Comparison of ENCODE assay signal across 23 mouse cellular contexts in the genomic region with DNA sequence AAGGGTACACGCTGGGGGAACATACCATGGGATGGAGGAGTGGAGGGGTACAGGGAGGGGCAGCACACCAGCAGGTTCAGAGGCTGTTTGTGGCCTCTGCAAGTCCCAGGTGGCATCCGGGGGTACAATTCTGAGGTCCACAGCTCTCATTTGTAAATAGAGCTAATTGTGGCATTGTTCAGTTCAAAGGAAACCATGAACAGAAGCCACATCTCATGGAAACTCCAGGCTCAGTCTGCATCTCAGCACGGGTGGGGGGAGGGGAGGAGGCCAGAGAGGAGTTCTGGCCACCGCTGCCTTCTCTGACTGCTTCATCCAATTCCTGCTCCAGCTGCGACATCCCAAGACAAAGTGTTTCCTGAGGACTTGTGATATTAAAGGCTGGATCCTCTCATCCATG. TPM values are rescaled to one million over a fixed set of nuclear protein-coding genes. Genes with fewer than 3 reads are reported as not detected.
DNase-seq lines count a peak whose midpoint lies in the region; ATAC-seq and TF ChIP-seq lines count a peak whose summit lies in the region.
"Had no signal": no experiment of that assay in that cellular context is flagged by ENCODE, and none has a peak within 500 bp of the region (broad histone marks: within the 10 kb centered on the region; RNA-seq: fewer than 3 reads in every experiment).

No protein-coding gene starts in this region.

- no peak for DNase-seq in hindbrain, embryonic 10.5 days (ENCODE audit: low spot score)
- DNase-seq in midbrain, postnatal 0 days (ENCODE audit: low spot score), result no peak
- DNase-seq in CH12.LX (ENCODE audit: extremely low read depth) (no peak), ZHBTc4 (ENCODE audit: low read depth, low spot score) (peak; percentile 42)
- DNase-seq in spleen, postnatal 36 days (ENCODE audit: low spot score in 2 of 2), result no peak
- DNase-seq in urinary bladder, adult 18-20 months (ENCODE audit: low spot score in 2 of 2), result no peak
- DNase-seq: adrenal gland, postnatal 10 days; adrenal gland, postnatal 36 days; cerebellum, adult 18-20 months; cerebellum, adult 9-10 months; cerebellum, postnatal 14 days; gastrocnemius, postnatal 25 days; heart, adult 18-20 months; heart, postnatal 14 days; heart, postnatal 4 days had no signal

- peaks cover 18% of the 10 kb centered on the region for H3K4me1 ChIP-seq in hindbrain, embryonic 10.5 days (replicated peaks)
- peaks cover 15% of the 10 kb centered on the region for H3K4me1 ChIP-seq in hindbrain, embryonic 13.5 days (replicated peaks)
- peaks cover 11% of the 10 kb centered on the region; the same call in 1 of the 2 replicates for H3K4me1 ChIP-seq in midbrain, embryonic 12.5 days
- no peaks in the 10 kb centered on the region for H3K4me1 ChIP-seq in midbrain, postnatal 0 days (ENCODE audit: insufficient read depth, low read length)
- peaks cover 19 to 41% of the 10 kb centered on the region in 2 experiments for H3K4me1 ChIP-seq in CH12.LX (ENCODE audit: control insufficient read depth in 1 of 2, insufficient read depth in 2 of 2)
- H3K4me1 ChIP-seq: embryonic facial prominence, embryonic 15.5 days; heart, embryonic 13.5 days; hindbrain, embryonic 15.5 days had no signal

- H3K9ac ChIP-seq in hindbrain, embryonic 13.5 days, result no peak overlapping the region
- no peak overlapping the region for H3K9ac ChIP-seq in midbrain, embryonic 12.5 days (replicated peaks)
- H3K9ac ChIP-seq in midbrain, postnatal 0 days (replicated peaks; ENCODE audit: low read length, poor library complexity, severe bottlenecking), result no peak overlapping the region
- no peak overlapping the region for H3K9ac ChIP-seq in CH12.LX (ENCODE audit: insufficient read depth, low read depth)
- H3K9ac ChIP-seq: embryonic facial prominence, embryonic 12.5 days; embryonic facial prominence, embryonic 15.5 days; heart, embryonic 13.5 days; hindbrain, embryonic 15.5 days had no signal

- TF ChIP-seq CTCF in midbrain, postnatal 0 days (IDR thresholded peaks at IDR 0.05), result no peak
- TF ChIP-seq CTCF in CH12.LX (conservative IDR thresholded peaks at IDR 0.05 in 1 of 2, IDR thresholded peaks at IDR 0.05 in 1 of 2; ENCODE audit: low read depth in 2 of 2, low read length in 2 of 2), result no peak

- H3K27ac ChIP-seq in hindbrain, embryonic 10.5 days, result peak overlapping the region; percentile 50; the same call in 1 of the 2 replicates
- no peak overlapping the region for H3K27ac ChIP-seq in hindbrain, embryonic 13.5 days
- H3K27ac ChIP-seq in midbrain, embryonic 12.5 days (replicated peaks), result 0 out of 2 replicates have a peak overlapping the region, but pooled peaks have one; percentile 7
- no peak overlapping the region for H3K27ac ChIP-seq in midbrain, postnatal 0 days (ENCODE audit: low read depth, low read length)
- no peak overlapping the region for H3K27ac ChIP-seq in CH12.LX (ENCODE audit: insufficient read depth, low read depth)
- H3K27ac ChIP-seq: embryonic facial prominence, embryonic 12.5 days; embryonic facial prominence, embryonic 15.5 days; heart, embryonic 10.5 days; heart, embryonic 13.5 days; hindbrain, embryonic 15.5 days had no signal

- H3K27me3 ChIP-seq in hindbrain, embryonic 10.5 days (ENCODE audit: insufficient read depth, poor library complexity, severe bottlenecking), result no peaks in the 10 kb centered on the region
- no peaks in the 10 kb centered on the region for H3K27me3 ChIP-seq in hindbrain, embryonic 13.5 days
- H3K27me3 ChIP-seq in midbrain, embryonic 12.5 days, result no peaks in the 10 kb centered on the region
- H3K27me3 ChIP-seq in midbrain, postnatal 0 days (ENCODE audit: insufficient read depth, low read length), result no peaks in the 10 kb centered on the region
- peaks cover 2% of the 10 kb centered on the region for H3K27me3 ChIP-seq in CH12.LX (replicated peaks)
- H3K27me3 ChIP-seq: embryonic facial prominence, embryonic 12.5 days; embryonic facial prominence, embryonic 15.5 days; heart, embryonic 13.5 days; hindbrain, embryonic 15.5 days had no signal

- no peak for ATAC-seq in hindbrain, embryonic 13.5 days (ENCODE audit: low FRiP score)
- no peak for ATAC-seq in midbrain, embryonic 12.5 days (ENCODE audit: low FRiP score, low read depth)
- ATAC-seq in midbrain, postnatal 0 days (ENCODE audit: low FRiP score), result no peak
- ATAC-seq: CD4-positive, CD25-positive, alpha-beta regulatory T cell, adult 4 months had no signal

- in situ Hi-C loops in CH12.LX (cut with MboI; ENCODE audit: low pct_ligation_motif_present, low pct_unique_long_range_greater_than_20kb, low sequenced_read_pairs), result no loop called here

- no peak overlapping the region for H3K4me3 ChIP-seq in hindbrain, embryonic 10.5 days
- H3K4me3 ChIP-seq in hindbrain, embryonic 13.5 days, result no peak overlapping the region
- no peak overlapping the region for H3K4me3 ChIP-seq in midbrain, embryonic 12.5 days
- no peak overlapping the region for H3K4me3 ChIP-seq in midbrain, postnatal 0 days (ENCODE audit: low read depth, low read length)
- H3K4me3 ChIP-seq in CH12.LX (replicated peaks in 1 of 3; ENCODE audit: low read depth in 2 of 3, low read length in 2 of 3, poor library complexity in 1 of 3), result no peak overlapping the region
- H3K4me3 ChIP-seq: embryonic facial prominence, embryonic 12.5 days; embryonic facial prominence, embryonic 15.5 days; heart, embryonic 10.5 days; heart, embryonic 13.5 days; hindbrain, embryonic 15.5 days had no signal

- no peaks in the 10 kb centered on the region for H3K79me2 ChIP-seq in CH12.LX (replicated peaks; ENCODE audit: control insufficient read depth, extremely low read depth, insufficient read depth, poor library complexity, severe bottlenecking)

- TF ChIP-seq EP300 in CH12.LX (IDR thresholded peaks at IDR 0.05; ENCODE audit: low read length), result peak; percentile 73

- WGBS in hindbrain, embryonic 10.5 days, result 31% methylated on average over 5 of the region's 5 CpGs
- WGBS in hindbrain, embryonic 13.5 days, result 34% methylated on average over 5 of the region's 5 CpGs
- WGBS in midbrain, embryonic 12.5 days, result 32% methylated on average over 5 of the region's 5 CpGs
- WGBS in midbrain, postnatal 0 days, result 39% methylated on average over 5 of the region's 5 CpGs

- dilution Hi-C loops in CH12.LX (cut with MboI; ENCODE audit: extremely low pct_ligation_motif_present, extremely low pct_unique_long_range_greater_than_20kb, low sequenced_read_pairs), result no loop called here

- H3K9me3 ChIP-seq in hindbrain, embryonic 10.5 days, result no peaks in the 10 kb centered on the region
- H3K9me3 ChIP-seq in hindbrain, embryonic 13.5 days, result no peaks in the 10 kb centered on the region
- no peaks in the 10 kb centered on the region for H3K9me3 ChIP-seq in midbrain, embryonic 12.5 days
- H3K9me3 ChIP-seq in midbrain, postnatal 0 days (ENCODE audit: low read length), result no peaks in the 10 kb centered on the region
- H3K9me3 ChIP-seq in CH12.LX (replicated peaks; ENCODE audit: low read length), result no peaks in the 10 kb centered on the region
- H3K9me3 ChIP-seq: embryonic facial prominence, embryonic 12.5 days; embryonic facial prominence, embryonic 15.5 days; heart, embryonic 10.5 days; heart, embryonic 13.5 days; hindbrain, embryonic 15.5 days had no signal

- TF ChIP-seq RAD21 in CH12.LX (IDR thresholded peaks at IDR 0.05; ENCODE audit: low read depth, low read length), result no peak; the same call in 1 of the 2 replicates

- no peak for TF ChIP-seq POLR2A in CH12.LX (IDR thresholded peaks at IDR 0.05; ENCODE audit: low read depth, low read length)

- no peak overlapping the region for H3K4me2 ChIP-seq in hindbrain, embryonic 13.5 days
- H3K4me2 ChIP-seq in midbrain, embryonic 12.5 days (replicated peaks), result no peak overlapping the region
- no peak overlapping the region for H3K4me2 ChIP-seq in midbrain, postnatal 0 days (ENCODE audit: low read depth, low read length, poor library complexity, severe bottlenecking)
- peak overlapping the region; percentile 4; the same call in 1 of the 2 replicates for H3K4me2 ChIP-seq in CH12.LX (ENCODE audit: insufficient read depth, low read depth, poor library complexity, severe bottlenecking)
- H3K4me2 ChIP-seq: embryonic facial prominence, embryonic 12.5 days; embryonic facial prominence, embryonic 15.5 days; heart, embryonic 13.5 days; hindbrain, embryonic 15.5 days had no signal

- no peaks in the 10 kb centered on the region for H3K36me3 ChIP-seq in hindbrain, embryonic 10.5 days
- H3K36me3 ChIP-seq in hindbrain, embryonic 13.5 days, result no peaks in the 10 kb centered on the region
- no peaks in the 10 kb centered on the region for H3K36me3 ChIP-seq in midbrain, embryonic 12.5 days
- H3K36me3 ChIP-seq in midbrain, postnatal 0 days (ENCODE audit: insufficient read depth, low read length), result no peaks in the 10 kb centered on the region
- no peaks in the 10 kb centered on the region for H3K36me3 ChIP-seq in CH12.LX (replicated peaks in 1 of 2; ENCODE audit: control insufficient read depth in 1 of 2, insufficient read depth in 1 of 2, low read length in 1 of 2)
- H3K36me3 ChIP-seq: embryonic facial prominence, embryonic 12.5 days; embryonic facial prominence, embryonic 15.5 days; heart, embryonic 10.5 days; heart, embryonic 13.5 days; hindbrain, embryonic 15.5 days had no signal

TF ChIP-seq in CH12.LX, 34 proteins besides CTCF, POLR2A, EP300 and RAD21 (continues in another document):
- no peak for TF ChIP-seq HCFC1 (IDR thresholded peaks at IDR 0.05; ENCODE audit: low read depth, low read length)
- 0 out of 2 replicates have a peak, but pooled peaks have one; percentile 7 for TF ChIP-seq MAFK (IDR thresholded peaks at IDR 0.05; ENCODE audit: insufficient replicate concordance, low read length)
- TF ChIP-seq BHLHE40 (IDR thresholded peaks at IDR 0.05; ENCODE audit: low read depth, low read length), result peak; percentile 90

RNA-seq across cellular contexts. Expression of a gene that starts 14.6 kb away (rescaled TPM):
- polyA plus RNA-seq in hindbrain, embryonic 10.5 days (2016; fragmentation: Nextera tagmentation; extraction: Ambion mirVana), result 15.5 and 16.6 TPM in 2 replicates
- polyA plus RNA-seq in hindbrain, embryonic 13.5 days (2015; fragmentation: Nextera tagmentation; extraction: Ambion mirVana), result 15.9 and 16.2 TPM in 2 replicates
- polyA plus RNA-seq in midbrain, embryonic 12.5 days (2016; fragmentation: Nextera tagmentation; extraction: Ambion mirVana), result 9.9 and 16.3 TPM in 2 replicates
- 21.1 and 22.3 TPM in 2 replicates for total RNA-seq in midbrain, postnatal 0 days (2014; rRNA removed)
- 10.1 and 11.5 TPM in 2 replicates for polyA plus RNA-seq in midbrain, postnatal 0 days (2015; fragmentation: Nextera tagmentation; extraction: Ambion mirVana)
- 82.2 and 106 TPM in 2 replicates for total RNA-seq in CH12.LX (2012; rRNA removed)
- 77.1 and 82.1 TPM in 2 replicates for total RNA-seq in CH12.LX (2014; rRNA removed)
- polyA plus RNA-seq in CH12.LX (2012; ENCODE audit: insufficient read length, low read depth), result 106 and 121 TPM in 2 replicates

RNA-seq across cellular contexts. Expression of a gene that starts 26.7 kb away (rescaled TPM):
- polyA plus RNA-seq in hindbrain, embryonic 10.5 days (2016; fragmentation: Nextera tagmentation; extraction: Ambion mirVana), result 74.5 and 78.5 TPM in 2 replicates
- polyA plus RNA-seq in hindbrain, embryonic 13.5 days (2015; fragmentation: Nextera tagmentation; extraction: Ambion mirVana), result 59.8 and 60.3 TPM in 2 replicates
- polyA plus RNA-seq in midbrain, embryonic 12.5 days (2016; fragmentation: Nextera tagmentation; extraction: Ambion mirVana), result 72.2 and 78.1 TPM in 2 replicates
- total RNA-seq in midbrain, postnatal 0 days (2014; rRNA removed), result 16.5 and 17.5 TPM in 2 replicates
- polyA plus RNA-seq in midbrain, postnatal 0 days (2015; fragmentation: Nextera tagmentation; extraction: Ambion mirVana), result 38.1 and 43.7 TPM in 2 replicates
- total RNA-seq in CH12.LX (2012; rRNA removed) (58.4 and 70.8 TPM in 2 replicates), CH12.LX (2014; rRNA removed) (94.7 and 106 TPM in 2 replicates)
- 189 and 261 TPM in 2 replicates for polyA plus RNA-seq in CH12.LX (2012; ENCODE audit: insufficient read length, low read depth)

Comparison
In these comparisons a context has a peak if more than half of its experiments do, and no peak if none do; other contexts are left out.
1. H3K27ac ChIP-seq: peak in hindbrain, embryonic 10.5 days (single experiment) and midbrain, embryonic 12.5 days (single experiment); none in hindbrain, embryonic 13.5 days (single experiment), midbrain, postnatal 0 days (single experiment) and CH12.LX (single experiment).